15 mouse cellular contexts compared by ENCODE assay signal in genomic region chr2:168660344-168660743, GRCm38 (mm10). TPM values are rescaled to one million over a fixed set of nuclear protein-coding genes. Genes with fewer than 3 reads are reported as not detected.
DNase-seq lines count a peak whose midpoint lies in the region; TF ChIP-seq lines count a peak whose summit lies in the region.
"Had no signal": no experiment of that assay in that cellular context is flagged by ENCODE, and none has a peak within 500 bp of the region (broad histone marks: within the 10 kb centered on the region; RNA-seq: fewer than 3 reads in every experiment).

No protein-coding gene starts in this region.

- H3K9me3 ChIP-seq in limb, embryonic 10.5 days (replicated peaks): no peaks in the 10 kb centered on the region
- H3K9me3 ChIP-seq: forebrain, embryonic 13.5 days; neural tube, embryonic 13.5 days had no signal

- WGBS in kidney, adult 2 months: 66% methylated on average over 5 of the region's 5 CpGs
- WGBS in thymus, adult 2 months: 67% methylated on average over 5 of the region's 5 CpGs
- 61% methylated on average over 5 of the region's 5 CpGs for WGBS in limb, embryonic 10.5 days

- H3K27me3 ChIP-seq in kidney, adult 2 months (replicated peaks; ENCODE audit: control insufficient read depth, insufficient read depth, low read length): no peaks in the 10 kb centered on the region
- H3K27me3 ChIP-seq in thymus, adult 2 months (ENCODE audit: control insufficient read depth, insufficient read depth, low read length): no peaks in the 10 kb centered on the region
- H3K27me3 ChIP-seq in limb, embryonic 10.5 days (ENCODE audit: low read depth, poor library complexity, severe bottlenecking): peaks cover 13% of the 10 kb centered on the region; the same call in 1 of the 2 replicates
- H3K27me3 ChIP-seq: forebrain, embryonic 13.5 days; neural tube, embryonic 13.5 days had no signal

- H3K4me3 ChIP-seq in kidney, adult 2 months (ENCODE audit: insufficient read depth, low read depth, low read length): no peak overlapping the region
- no peak overlapping the region for H3K4me3 ChIP-seq in thymus, adult 2 months (ENCODE audit: control insufficient read depth, insufficient read depth, low read length)
- H3K4me3 ChIP-seq in bone marrow macrophage, adult 2 months (ENCODE audit: insufficient read depth, low read length): no peak overlapping the region
- no peak overlapping the region for H3K4me3 ChIP-seq in limb, embryonic 10.5 days
- H3K4me3 ChIP-seq: forebrain, embryonic 13.5 days; neural tube, embryonic 13.5 days had no signal

- no peak for DNase-seq in kidney, adult 2 months
- DNase-seq in kidney, adult 11 months: no peak
- DNase-seq in thymus, adult 2 months: peak; percentile 23
- DNase-seq in thymus, adult 18-20 months: no peak
- DNase-seq in thymus, postnatal 25 days: peak; percentile 21
- DNase-seq in adrenal gland, adult 2 months: no peak
- DNase-seq in limb, embryonic 10.5 days (ENCODE audit: low spot score): no peak
- DNase-seq: adrenal gland, postnatal 14 days; cerebellum, adult 11-12 months; gastrocnemius, postnatal 14 days; lung, postnatal 10 days; midbrain, embryonic 14.5 days had no signal

- no peaks in the 10 kb centered on the region for H3K36me3 ChIP-seq in kidney, adult 2 months (ENCODE audit: control insufficient read depth, insufficient read depth, low read length)
- H3K36me3 ChIP-seq in thymus, adult 2 months (ENCODE audit: control insufficient read depth, insufficient read depth, low read length): no peaks in the 10 kb centered on the region
- H3K36me3 ChIP-seq in limb, embryonic 10.5 days: no peaks in the 10 kb centered on the region

- H3K27ac ChIP-seq in kidney, adult 2 months (ENCODE audit: insufficient read depth, low read depth, low read length): no peak overlapping the region
- no peak overlapping the region for H3K27ac ChIP-seq in thymus, adult 2 months (ENCODE audit: control insufficient read depth, insufficient read depth, low read length)
- H3K27ac ChIP-seq in bone marrow macrophage, adult 2 months (ENCODE audit: insufficient read depth, low read depth, low read length): no peak overlapping the region
- H3K27ac ChIP-seq in limb, embryonic 10.5 days: no peak overlapping the region
- H3K27ac ChIP-seq: forebrain, embryonic 13.5 days; neural tube, embryonic 13.5 days had no signal

- H3K4me1 ChIP-seq in kidney, adult 2 months (ENCODE audit: control insufficient read depth, insufficient read depth, low read length): no peaks in the 10 kb centered on the region
- H3K4me1 ChIP-seq in thymus, adult 2 months (replicated peaks; ENCODE audit: control insufficient read depth, insufficient read depth, low read length): no peaks in the 10 kb centered on the region
- no peaks in the 10 kb centered on the region for H3K4me1 ChIP-seq in bone marrow macrophage, adult 2 months (ENCODE audit: control insufficient read depth, insufficient read depth, low read length)
- peaks cover 27% of the 10 kb centered on the region for H3K4me1 ChIP-seq in limb, embryonic 10.5 days
- H3K4me1 ChIP-seq: forebrain, embryonic 13.5 days had no signal

- TF ChIP-seq POLR2A in kidney, adult 2 months (IDR thresholded peaks at IDR 0.05; ENCODE audit: low read depth, low read length): no peak
- no peak for TF ChIP-seq POLR2A in thymus, adult 2 months (IDR thresholded peaks at IDR 0.05; ENCODE audit: control insufficient read depth, extremely low read depth, insufficient read depth, low read length, poor library complexity)
- no peak for TF ChIP-seq POLR2A in bone marrow macrophage, adult 2 months (IDR thresholded peaks at IDR 0.05; ENCODE audit: borderline replicate concordance, low read depth, low read length)

- peak; percentile 35; the same call in 1 of the 2 replicates for TF ChIP-seq CTCF in kidney, adult 2 months (conservative IDR thresholded peaks at IDR 0.05; ENCODE audit: insufficient read depth, insufficient read length, low read depth, low read length)
- peak; percentile 38; the same call in 1 of the 2 replicates for TF ChIP-seq CTCF in thymus, adult 2 months (IDR thresholded peaks at IDR 0.05; ENCODE audit: borderline replicate concordance, control insufficient read depth, extremely low read depth, insufficient read depth, low read length, poor library complexity)
- peak; percentile 28; the same call in 1 of the 2 replicates for TF ChIP-seq CTCF in bone marrow macrophage, adult 2 months (IDR thresholded peaks at IDR 0.05; ENCODE audit: low read depth, low read length)

RNA-seq across cellular contexts. Expression of gene Nfatc2, which starts 58.9 kb away (rescaled TPM):
- polyA plus RNA-seq in kidney, adult 2 months (2012; rRNA removed): 2.9 and 3.4 TPM in 2 replicates
- polyA plus RNA-seq in thymus, adult 2 months (2012; rRNA removed): 13.3 and 17.4 TPM in 2 replicates
- 49.4 and 61.9 TPM in 2 replicates for polyA plus RNA-seq in bone marrow macrophage, adult 2 months (2012; ENCODE audit: insufficient read depth, insufficient read length, missing spikeins)
- 1 to 10 TPM; 3.5 to 4.9 TPM for total RNA-seq in adrenal gland, adult 2 months (2021)
- polyA plus RNA-seq in adrenal gland, adult 2 months (2012; rRNA removed): 2.8 and 4.7 TPM in 2 replicates
- 1.0 and 3.2 TPM in 2 replicates for polyA plus RNA-seq in limb, embryonic 10.5 days (2016; fragmentation: Nextera tagmentation; extraction: Ambion mirVana)

Comparison
In these comparisons a context has a peak if more than half of its experiments do, and no peak if none do; other contexts are left out.
1. DNase-seq: peak in thymus, adult 2 months (single experiment) and thymus, postnatal 25 days (single experiment); none in kidney, adult 2 months (single experiment), kidney, adult 11 months (single experiment), thymus, adult 18-20 months (0 of 2), adrenal gland, adult 2 months (single experiment) and limb, embryonic 10.5 days (single experiment).
2. Peak in every context shown above with its lines, with median percentiles within 50 percentile points of each other: CTCF ChIP-seq.